Mouse (Mus musculus) embryonic facial prominence, embryonic 14.5 days (tissue): ENCODE results near the gene Slc25a26. TPM values are rescaled to one million over a fixed set of nuclear protein-coding genes. Genes with fewer than 3 reads are reported as not detected.
A peak's percentile ranks its signal among the peaks of the same experiment; 100 is the strongest.

Experiments
- ATAC-seq: fragments of 200-750 bp; cut with Nextera tagmentation; 2 replicates; pipeline ENCODE4 v1.8.0; 2017; ENCODE audit warnings: low read depth, moderate number of reproducible peaks, moderate TSS enrichment
- DNase-seq: peaks from one replicate; pipeline ENCODE4 v3.0.0-alpha.2; 2015; ENCODE audit warnings: low spot score
- H3K27ac ChIP-seq: fragments of 300-500 bp; sonication (generic); replicated peaks from 2 replicates; pipeline ENCODE4 v1.5.1; 2014; ENCODE audit warnings: low read depth, mild to moderate bottlenecking, low read length, moderate library complexity
- H3K27me3 ChIP-seq: fragments of 300-500 bp; sonication (generic); replicated peaks from 2 replicates; pipeline ENCODE4 v1.6.1; 2014; ENCODE audit warnings: low read length; ENCODE audit not compliant: control insufficient read depth, insufficient read depth
- H3K36me3 ChIP-seq: fragments of 300-500 bp; sonication (generic); 2 replicates; pipeline ENCODE4 v1.6.1; 2014; ENCODE audit warnings: low read length, mixed read lengths; ENCODE audit not compliant: control insufficient read depth, insufficient read depth
- H3K4me1 ChIP-seq: fragments of 300-500 bp; sonication (generic); 2 replicates; pipeline ENCODE4 v1.6.1; 2014; ENCODE audit warnings: antibody characterized with exemption, low read length; ENCODE audit not compliant: control insufficient read depth, insufficient read depth
- H3K4me2 ChIP-seq: fragments of 300-500 bp; sonication (generic); 2 replicates; pipeline ENCODE4 v1.6.1; 2014; ENCODE audit warnings: low read depth, mild to moderate bottlenecking, low read length, moderate library complexity, mixed read lengths
- H3K4me3 ChIP-seq: fragments of 300-500 bp; sonication (generic); 2 replicates; pipeline ENCODE4 v1.5.1; 2014; ENCODE audit warnings: low read depth, mild to moderate bottlenecking, low read length
- H3K9ac ChIP-seq: fragments of 300-500 bp; sonication (generic); 2 replicates; pipeline ENCODE4 v1.6.1; 2014; ENCODE audit warnings: low read depth, mild to moderate bottlenecking, low read length, moderate library complexity, mixed read lengths
- H3K9me3 ChIP-seq: fragments of 300-500 bp; sonication (generic); 2 replicates; pipeline ENCODE4 v1.6.1; 2016; ENCODE audit warnings: low read length; ENCODE audit not compliant: control insufficient read depth
- whole genome bisulfite sequencing: fragments of 180-500 bp; shearing (Covaris S2); extraction: QIAGEN DNeasy Blood & Tissue Kit; methylation state at CpG from one replicate; pipeline ENCODE4 v1.1.7; 2014; 5-methylcytosine and 5-hydroxymethylcytosine counted together
- polyA plus RNA-seq: library from polyadenylated mRNA; unstranded; fragments of >200 nt; fragmentation: Nextera tagmentation; extraction: Ambion mirVana; gene quantifications from 2 replicates; pipeline ENCODE4 v1.2.1, GENCODE M21; 2014

Gene Slc25a26
- polyA plus RNA-seq, 1 experiment from 2014 or later: 6.8 TPM

- no peaks in the 10 kb centered on the region for H3K9me3 ChIP-seq
- DNase-seq: no peak
- H3K4me2 ChIP-seq: no peak overlapping the region
- no peak overlapping the region for H3K27ac ChIP-seq
- WGBS: 91% methylated on average over 6 of the region's 6 CpGs
- ATAC-seq: no peak
- H3K27me3 ChIP-seq: no peaks in the 10 kb centered on the region
- H3K9ac ChIP-seq: no peak overlapping the region
- H3K4me3 ChIP-seq: no peak overlapping the region
- no peaks in the 10 kb centered on the region for H3K4me1 ChIP-seq
- H3K36me3 ChIP-seq: no peaks in the 10 kb centered on the region
Observed at GRCm38 (mm10) chr6:94518171-94518570, 18.0 kb downstream of the Slc25a26 start.

GRCm38 (mm10) chr6:94524335-94524734 is 24.2 kb downstream of the Slc25a26 start:
- Histone ChIP-seq H3K4me3 (no peak overlapping the region), H3K4me1 (no peaks in the 10 kb centered on the region), H3K36me3 (no peaks in the 10 kb centered on the region), H3K9me3 (no peaks in the 10 kb centered on the region), H3K4me2 (no peak overlapping the region), H3K9ac (no peak overlapping the region), H3K27ac (no peak overlapping the region; the same call in 1 of the 2 replicates), H3K27me3 (no peaks in the 10 kb centered on the region)
- ATAC-seq (no peak), DNase-seq (peak; percentile 62)
- 33% methylated on average over 2 of the region's 2 CpGs for WGBS

- Histone ChIP-seq H3K4me3 (no peak overlapping the region), H3K27me3 (no peaks in the 10 kb centered on the region), H3K9ac (no peak overlapping the region), H3K27ac (no peak overlapping the region), H3K4me1 (no peaks in the 10 kb centered on the region), H3K4me2 (no peak overlapping the region), H3K9me3 (no peaks in the 10 kb centered on the region), H3K36me3 (no peaks in the 10 kb centered on the region)
- WGBS: 75% methylated on average over 7 of the region's 7 CpGs
- ATAC-seq: no peak
- DNase-seq: no peak
Observed at GRCm38 (mm10) chr6:94530756-94531155, 30.6 kb downstream of the Slc25a26 start.

GRCm38 (mm10) chr6:94532086-94532485 is 32.0 kb downstream of the Slc25a26 start:
- Histone ChIP-seq H3K4me3 (no peak overlapping the region), H3K4me1 (no peaks in the 10 kb centered on the region)
- no peak for ATAC-seq

GRCm38 (mm10) chr6:94536478-94536877 is 36.3 kb downstream of the Slc25a26 start:
- no peaks in the 10 kb centered on the region for H3K9me3 ChIP-seq
- H3K9ac ChIP-seq: no peak overlapping the region
- DNase-seq (no peak), ATAC-seq (no peak)
- H3K4me1 ChIP-seq: 0 out of 2 replicates have a peak, but pooled peaks cover 3% of the 10 kb centered on the region
- no peak overlapping the region for H3K27ac ChIP-seq
- H3K4me3 ChIP-seq: no peak overlapping the region
- 71% methylated on average over 8 of the region's 8 CpGs for WGBS
- H3K36me3 ChIP-seq: no peaks in the 10 kb centered on the region
- no peaks in the 10 kb centered on the region for H3K27me3 ChIP-seq
- no peak overlapping the region for H3K4me2 ChIP-seq

More at GRCm38 (mm10) chr6:94532086-94532485, 32.0 kb downstream of the Slc25a26 start:
- 80% methylated on average over 4 of the region's 4 CpGs for WGBS
- Histone ChIP-seq H3K4me2 (no peak overlapping the region), H3K9ac (no peak overlapping the region), H3K9me3 (no peaks in the 10 kb centered on the region), H3K36me3 (no peaks in the 10 kb centered on the region), H3K27me3 (no peaks in the 10 kb centered on the region), H3K27ac (no peak overlapping the region)
- DNase-seq: no peak

- DNase-seq (no peak), ATAC-seq (no peak)
- H3K4me1 ChIP-seq: 0 out of 2 replicates have a peak, but pooled peaks cover 3% of the 10 kb centered on the region
- H3K27me3 ChIP-seq: no peaks in the 10 kb centered on the region
- H3K9me3 ChIP-seq: no peaks in the 10 kb centered on the region
- no peak overlapping the region for H3K4me3 ChIP-seq
- 69% methylated on average over 1 of the region's 1 CpGs for WGBS
- H3K36me3 ChIP-seq: no peaks in the 10 kb centered on the region
- no peak overlapping the region for H3K4me2 ChIP-seq
- no peak overlapping the region for H3K27ac ChIP-seq
- H3K9ac ChIP-seq: no peak overlapping the region
Observed at GRCm38 (mm10) chr6:94537652-94538051, 37.5 kb downstream of the Slc25a26 start.

GRCm38 (mm10) chr6:94540090-94540489 is 40.0 kb downstream of the Slc25a26 start:
- Histone ChIP-seq H3K9me3 (no peaks in the 10 kb centered on the region), H3K9ac (no peak overlapping the region), H3K4me2 (no peak overlapping the region), H3K4me3 (no peak overlapping the region), H3K4me1 (0 out of 2 replicates have a peak, but pooled peaks cover 3% of the 10 kb centered on the region), H3K36me3 (no peaks in the 10 kb centered on the region), H3K27ac (no peak overlapping the region), H3K27me3 (no peaks in the 10 kb centered on the region)
- ATAC-seq: no peak
- 85% methylated on average over 3 of the region's 3 CpGs for WGBS
- DNase-seq: no peak

- Histone ChIP-seq H3K4me3 (no peak overlapping the region), H3K4me2 (no peak overlapping the region), H3K9ac (no peak overlapping the region), H3K36me3 (no peaks in the 10 kb centered on the region), H3K4me1 (0 out of 2 replicates have a peak, but pooled peaks cover 3% of the 10 kb centered on the region), H3K27ac (no peak overlapping the region), H3K27me3 (no peaks in the 10 kb centered on the region), H3K9me3 (no peaks in the 10 kb centered on the region)
- no peak for DNase-seq
- WGBS: 62% methylated on average over 4 of the region's 4 CpGs
- ATAC-seq: no peak
Observed at GRCm38 (mm10) chr6:94540615-94541014, 40.5 kb downstream of the Slc25a26 start.

- no peaks in the 10 kb centered on the region for H3K36me3 ChIP-seq
- ATAC-seq (no peak), DNase-seq (no peak)
- H3K4me1 ChIP-seq: 0 out of 2 replicates have a peak, but pooled peaks cover 3% of the 10 kb centered on the region
- H3K27me3 ChIP-seq: no peaks in the 10 kb centered on the region
- no peaks in the 10 kb centered on the region for H3K9me3 ChIP-seq
- no peak overlapping the region; the same call in 1 of the 2 replicates for H3K27ac ChIP-seq
- no peak overlapping the region for H3K9ac ChIP-seq
- no peak overlapping the region for H3K4me2 ChIP-seq
- H3K4me3 ChIP-seq: no peak overlapping the region
- WGBS: 33% methylated on average over 6 of the region's 6 CpGs
Observed at GRCm38 (mm10) chr6:94541133-94541532, 41.0 kb downstream of the Slc25a26 start.
